Mouse (Mus musculus): Measurements from ENCODE around the gene Kng1. TPM values are rescaled to one million over a fixed set of nuclear protein-coding genes. Genes with fewer than 3 reads are reported as not detected.
A peak's percentile ranks its signal among the peaks of the same experiment; 100 is the strongest.

The Kng1 gene
- polyA plus RNA-seq, 1 experiment from 2014 or later, result 0.59 TPM

DNA sequence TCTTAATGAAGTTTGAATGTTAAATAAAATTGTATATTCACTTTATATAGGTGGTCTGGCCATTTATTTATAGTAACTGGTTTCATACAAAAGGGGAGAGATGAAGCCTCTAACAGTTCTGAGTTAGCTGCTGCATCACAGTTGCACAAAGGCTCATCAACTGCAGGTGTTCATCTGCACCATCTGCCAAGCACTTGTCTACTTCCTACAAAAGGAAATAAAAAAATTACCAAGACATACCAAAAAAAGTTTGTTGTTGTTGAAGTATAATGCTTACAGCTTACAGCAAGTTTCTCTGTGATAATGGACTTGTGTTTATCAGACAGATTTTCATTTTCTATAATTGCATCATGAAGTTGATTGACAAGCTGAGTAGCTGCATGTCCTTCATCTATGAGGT, 56.2 kb downstream of the Kng1 start:
- peaks cover 4% of the 10 kb centered on the region; the same call in 1 of the 2 replicates for H3K4me1 ChIP-seq (ENCODE audit: control insufficient read depth, insufficient read depth, low read length)
- H3K27ac ChIP-seq (ENCODE audit: low read length), result no peak overlapping the region
- ATAC-seq (ENCODE audit: insufficient number of reproducible peaks, insufficient read depth, low FRiP score, low read depth), result no peak
- no peaks in the 10 kb centered on the region for H3K9me3 ChIP-seq (ENCODE audit: control insufficient read depth, low read depth, low read length)
- no peak overlapping the region for H3K9ac ChIP-seq (replicated peaks; ENCODE audit: low read depth, low read length)
- H3K4me3 ChIP-seq (ENCODE audit: low read depth, low read length), result no peak overlapping the region
- H3K36me3 ChIP-seq (ENCODE audit: control insufficient read depth, insufficient read depth, low read length), result peaks cover 62% of the 10 kb centered on the region
- no peaks in the 10 kb centered on the region for H3K27me3 ChIP-seq (ENCODE audit: control insufficient read depth, insufficient read depth, low read length)
- H3K4me2 ChIP-seq (replicated peaks; ENCODE audit: low read depth, low read length), result no peak overlapping the region

DNA sequence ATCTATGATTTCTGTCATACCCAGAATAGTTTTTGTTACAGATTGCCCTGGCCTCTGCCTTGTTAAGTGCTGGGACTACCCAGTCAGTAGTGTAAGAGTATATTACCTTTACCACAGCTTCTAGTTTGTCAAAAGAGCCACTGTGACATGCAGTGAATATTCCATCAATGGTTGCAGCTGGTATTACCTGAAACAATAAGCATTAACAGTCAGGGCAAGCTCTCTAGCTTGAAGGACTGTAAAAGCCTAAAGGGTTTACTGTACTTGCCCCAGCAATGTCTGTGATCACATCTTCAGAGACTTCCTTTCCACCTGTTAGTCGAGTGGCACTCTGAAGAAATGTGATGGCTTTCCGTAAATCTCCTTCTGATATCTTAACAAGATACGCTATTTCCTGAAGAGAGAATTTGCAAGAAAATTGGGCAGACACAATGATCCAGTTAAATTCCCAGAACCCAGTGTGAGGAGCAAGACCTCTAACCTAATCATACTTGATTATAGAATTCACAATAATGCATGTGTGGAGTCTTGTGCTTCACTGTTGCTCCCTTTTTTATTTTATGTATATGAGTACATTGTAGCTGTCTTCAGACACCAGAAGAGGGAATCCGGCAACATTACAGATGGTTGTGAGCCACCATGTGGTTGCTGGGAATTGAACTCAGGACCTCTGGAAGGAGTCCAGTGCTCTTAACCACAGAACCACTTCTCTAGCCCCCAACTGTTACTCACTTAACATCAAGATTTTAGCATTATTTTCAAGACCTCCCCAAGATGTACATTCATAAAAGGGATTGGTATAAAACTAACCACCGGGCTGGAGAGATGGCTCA, 56.9 kb downstream of the Kng1 start:
- H3K4me3 ChIP-seq (ENCODE audit: low read depth, low read length), result no peak overlapping the region
- no peaks in the 10 kb centered on the region for H3K27me3 ChIP-seq (ENCODE audit: control insufficient read depth, insufficient read depth, low read length)
- no peak overlapping the region for H3K27ac ChIP-seq (ENCODE audit: low read length)
- no peak overlapping the region for H3K9ac ChIP-seq (replicated peaks; ENCODE audit: low read depth, low read length)
- ATAC-seq (ENCODE audit: insufficient number of reproducible peaks, insufficient read depth, low FRiP score, low read depth), result 0 out of 2 replicates have a peak, but pooled peaks have one; percentile 8
- H3K4me2 ChIP-seq (replicated peaks; ENCODE audit: low read depth, low read length), result no peak overlapping the region
- H3K4me1 ChIP-seq (ENCODE audit: control insufficient read depth, insufficient read depth, low read length), result peaks cover under 1% of the 10 kb centered on the region; the same call in 1 of the 2 replicates
- 67% methylated on average over 5 of the region's 5 CpGs for WGBS
- no peaks in the 10 kb centered on the region for H3K9me3 ChIP-seq (ENCODE audit: control insufficient read depth, low read depth, low read length)
- peaks cover 58% of the 10 kb centered on the region for H3K36me3 ChIP-seq (ENCODE audit: control insufficient read depth, insufficient read depth, low read length)

DNA sequence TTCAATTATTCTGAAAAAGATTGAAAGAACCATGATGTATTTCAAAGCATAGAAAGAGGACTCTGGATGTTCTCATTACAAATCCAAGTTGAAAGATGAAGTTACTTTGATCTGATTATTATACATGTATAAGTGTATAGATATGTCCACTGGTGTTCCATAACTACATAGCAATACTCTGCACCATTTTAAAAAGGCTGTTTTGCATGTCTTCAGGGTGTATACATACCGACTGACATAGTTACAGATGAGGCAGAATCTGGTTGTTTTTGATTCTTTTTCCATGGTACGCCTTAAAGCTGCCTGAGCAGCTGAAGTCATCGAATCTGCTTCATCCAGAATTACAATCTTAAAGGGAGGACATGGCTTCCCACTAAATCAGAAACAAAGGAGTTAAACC, 57.8 kb downstream of the Kng1 start:
- H3K36me3 ChIP-seq (ENCODE audit: control insufficient read depth, insufficient read depth, low read length), result peaks cover 55% of the 10 kb centered on the region
- ATAC-seq (ENCODE audit: insufficient number of reproducible peaks, insufficient read depth, low FRiP score, low read depth), result no peak
- WGBS, result 71% methylated on average over 3 of the region's 3 CpGs

DNA sequence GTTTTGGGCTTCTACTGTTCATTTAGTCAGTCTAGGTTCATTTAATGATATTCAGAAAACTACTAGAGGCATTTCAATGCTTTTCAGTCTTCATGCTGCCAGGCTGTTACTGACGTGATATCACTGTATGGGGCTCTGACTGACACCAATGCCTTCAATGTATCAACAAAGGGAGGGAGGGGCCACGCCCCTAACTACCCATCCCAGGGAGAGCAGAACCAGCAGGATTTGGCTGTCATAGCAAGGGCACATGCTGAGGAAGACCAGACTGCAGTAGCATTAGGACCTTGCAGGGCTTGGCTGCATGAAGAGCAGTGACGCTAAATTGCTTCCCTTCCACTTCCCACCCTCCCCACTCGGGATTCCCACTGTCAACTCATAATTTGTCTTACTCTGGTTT, 59.5 kb downstream of the Kng1 start:
- no peak overlapping the region for H3K9ac ChIP-seq (replicated peaks; ENCODE audit: low read depth, low read length)
- WGBS, result 49% methylated on average over 4 of the region's 4 CpGs
- no peak overlapping the region for H3K4me3 ChIP-seq (ENCODE audit: low read depth, low read length)
- no peaks in the 10 kb centered on the region for H3K9me3 ChIP-seq (ENCODE audit: control insufficient read depth, low read depth, low read length)
- no peaks in the 10 kb centered on the region for H3K27me3 ChIP-seq (ENCODE audit: control insufficient read depth, insufficient read depth, low read length)
- no peaks in the 10 kb centered on the region for H3K4me1 ChIP-seq (ENCODE audit: control insufficient read depth, insufficient read depth, low read length)
- no peak for ATAC-seq (ENCODE audit: insufficient number of reproducible peaks, insufficient read depth, low FRiP score, low read depth)
- peaks cover 50% of the 10 kb centered on the region for H3K36me3 ChIP-seq (ENCODE audit: control insufficient read depth, insufficient read depth, low read length)
- H3K4me2 ChIP-seq (replicated peaks; ENCODE audit: low read depth, low read length), result no peak overlapping the region
- no peak overlapping the region for H3K27ac ChIP-seq (ENCODE audit: low read length)

More for the DNA sequence above, 57.8 kb downstream of the Kng1 start:
- H3K9me3 ChIP-seq (ENCODE audit: control insufficient read depth, low read depth, low read length), result no peaks in the 10 kb centered on the region
- H3K4me1 ChIP-seq (ENCODE audit: control insufficient read depth, insufficient read depth, low read length), result no peaks in the 10 kb centered on the region
- no peak overlapping the region for H3K27ac ChIP-seq (ENCODE audit: low read length)
- no peak overlapping the region for H3K4me2 ChIP-seq (replicated peaks; ENCODE audit: low read depth, low read length)
- H3K27me3 ChIP-seq (ENCODE audit: control insufficient read depth, insufficient read depth, low read length), result no peaks in the 10 kb centered on the region
- no peak overlapping the region for H3K9ac ChIP-seq (replicated peaks; ENCODE audit: low read depth, low read length)
- H3K4me3 ChIP-seq (ENCODE audit: low read depth, low read length), result no peak overlapping the region

DNA sequence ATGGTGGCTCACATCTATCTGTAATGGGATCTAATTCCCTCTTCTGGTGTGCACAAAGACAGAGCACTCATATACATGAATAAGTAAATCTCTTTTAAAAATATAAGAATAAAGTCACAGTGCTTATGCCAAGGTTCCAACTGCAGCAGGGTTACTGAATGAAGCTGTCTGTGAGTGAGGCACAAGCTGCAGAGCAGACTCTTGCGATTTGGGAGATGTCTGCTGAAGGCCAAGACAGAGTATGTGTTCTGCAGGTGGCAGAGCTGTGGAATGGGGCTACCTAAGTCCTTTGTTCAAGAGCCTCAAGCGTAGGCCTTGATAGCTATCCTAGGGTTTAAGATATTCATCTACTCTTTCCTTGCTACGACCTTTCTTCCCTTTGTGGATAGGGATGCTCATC, 64.8 kb downstream of the Kng1 start:
- H3K36me3 ChIP-seq (ENCODE audit: control insufficient read depth, insufficient read depth, low read length), result peaks cover 28% of the 10 kb centered on the region
- ATAC-seq (ENCODE audit: insufficient number of reproducible peaks, insufficient read depth, low FRiP score, low read depth), result no peak
- 97% methylated on average over 3 of the region's 3 CpGs for WGBS
- H3K27me3 ChIP-seq (ENCODE audit: control insufficient read depth, insufficient read depth, low read length), result no peaks in the 10 kb centered on the region
- peaks cover 6% of the 10 kb centered on the region for H3K4me1 ChIP-seq (ENCODE audit: control insufficient read depth, insufficient read depth, low read length)
- no peak overlapping the region for H3K4me3 ChIP-seq (ENCODE audit: low read depth, low read length)
- no peak overlapping the region for H3K9ac ChIP-seq (replicated peaks; ENCODE audit: low read depth, low read length)
- H3K4me2 ChIP-seq (replicated peaks; ENCODE audit: low read depth, low read length), result no peak overlapping the region
- no peaks in the 10 kb centered on the region for H3K9me3 ChIP-seq (ENCODE audit: control insufficient read depth, low read depth, low read length)
- H3K27ac ChIP-seq (ENCODE audit: low read length), result no peak overlapping the region

DNA sequence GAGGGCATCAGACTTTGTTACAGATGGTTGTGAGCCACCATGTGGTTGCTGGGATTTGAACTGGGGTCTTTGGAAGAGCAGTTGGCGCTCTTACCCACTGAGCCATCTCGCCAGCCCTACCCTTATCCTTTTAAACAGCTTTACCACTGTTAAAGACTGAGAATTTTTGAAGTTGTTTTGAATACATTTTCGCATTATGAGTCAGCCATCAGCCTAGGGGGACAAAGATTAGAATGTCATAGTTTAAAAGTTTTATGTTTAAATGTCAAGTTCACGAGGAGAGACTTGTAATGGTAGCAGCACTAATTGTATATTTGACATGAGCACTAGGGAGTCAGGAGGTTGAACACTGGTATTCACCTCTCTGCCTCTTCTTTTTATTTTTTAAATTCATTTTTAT, 65.4 kb downstream of the Kng1 start:
- no peak for ATAC-seq (ENCODE audit: insufficient number of reproducible peaks, insufficient read depth, low FRiP score, low read depth)
- no peaks in the 10 kb centered on the region for H3K27me3 ChIP-seq (ENCODE audit: control insufficient read depth, insufficient read depth, low read length)
- H3K9ac ChIP-seq (replicated peaks; ENCODE audit: low read depth, low read length), result no peak overlapping the region
- no peaks in the 10 kb centered on the region for H3K9me3 ChIP-seq (ENCODE audit: control insufficient read depth, low read depth, low read length)
- peaks cover 25% of the 10 kb centered on the region for H3K36me3 ChIP-seq (ENCODE audit: control insufficient read depth, insufficient read depth, low read length)
- no peak overlapping the region for H3K27ac ChIP-seq (ENCODE audit: low read length)
- H3K4me3 ChIP-seq (ENCODE audit: low read depth, low read length), result no peak overlapping the region
- WGBS, result 92% methylated on average over 4 of the region's 4 CpGs
- H3K4me1 ChIP-seq (ENCODE audit: control insufficient read depth, insufficient read depth, low read length), result peaks cover 6% of the 10 kb centered on the region
- no peak overlapping the region for H3K4me2 ChIP-seq (replicated peaks; ENCODE audit: low read depth, low read length)

DNA sequence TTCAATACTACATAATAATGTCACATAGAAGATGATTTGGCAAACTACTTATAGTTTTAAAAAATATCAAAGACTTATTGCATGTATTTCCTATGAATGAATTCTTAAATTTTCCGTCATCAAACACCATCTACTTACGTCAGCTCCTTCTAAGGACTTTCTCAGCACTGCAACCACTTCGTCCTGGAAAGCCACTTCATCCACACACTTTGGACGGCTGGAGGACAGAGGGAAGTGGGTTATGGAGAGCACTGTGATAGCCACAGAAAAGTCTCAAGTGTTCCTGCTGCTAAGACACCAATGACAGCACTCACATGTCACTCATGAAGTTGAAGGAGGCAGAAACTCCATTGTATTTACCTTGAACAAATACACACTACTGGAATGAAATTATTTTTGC, 66.7 kb downstream of the Kng1 start:
- no peak for ATAC-seq (ENCODE audit: insufficient number of reproducible peaks, insufficient read depth, low FRiP score, low read depth)
- 94% methylated on average over 4 of the region's 4 CpGs for WGBS
- H3K9ac ChIP-seq (replicated peaks; ENCODE audit: low read depth, low read length), result no peak overlapping the region
- no peak overlapping the region for H3K27ac ChIP-seq (ENCODE audit: low read length)
- peaks cover 23% of the 10 kb centered on the region for H3K36me3 ChIP-seq (ENCODE audit: control insufficient read depth, insufficient read depth, low read length)
- H3K4me2 ChIP-seq (replicated peaks; ENCODE audit: low read depth, low read length), result no peak overlapping the region
- no peak overlapping the region for H3K4me3 ChIP-seq (ENCODE audit: low read depth, low read length)
- peaks cover 10% of the 10 kb centered on the region for H3K4me1 ChIP-seq (ENCODE audit: control insufficient read depth, insufficient read depth, low read length)
- no peaks in the 10 kb centered on the region for H3K9me3 ChIP-seq (ENCODE audit: control insufficient read depth, low read depth, low read length)
- no peaks in the 10 kb centered on the region for H3K27me3 ChIP-seq (ENCODE audit: control insufficient read depth, insufficient read depth, low read length)

DNA sequence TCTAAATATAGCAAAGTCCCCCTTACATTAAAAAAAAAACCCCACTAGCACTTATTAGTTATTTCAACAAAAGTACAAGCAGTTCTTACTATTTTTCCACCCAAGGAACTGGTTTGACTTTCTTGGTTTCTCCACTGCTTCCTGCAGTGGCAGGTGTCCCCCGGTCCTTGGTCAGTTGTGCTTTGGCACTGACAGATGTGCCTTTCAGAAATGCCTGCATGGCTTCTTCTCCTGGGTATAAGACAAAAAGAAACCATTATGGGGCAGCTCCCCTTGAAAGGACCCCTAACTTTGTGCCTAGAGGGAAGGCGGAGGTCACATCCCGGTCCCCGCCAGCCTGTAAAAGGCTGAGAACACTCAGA, 69.6 kb downstream of the Kng1 start:
- Histone ChIP-seq H3K27ac (ENCODE audit: low read length) (peak overlapping the region; percentile 98), H3K27me3 (ENCODE audit: control insufficient read depth, insufficient read depth, low read length) (no peaks in the 10 kb centered on the region), H3K4me2 (replicated peaks; ENCODE audit: low read depth, low read length) (peak overlapping the region; percentile 89), H3K4me3 (ENCODE audit: low read depth, low read length) (peak overlapping the region; percentile 60), H3K9me3 (ENCODE audit: control insufficient read depth, low read depth, low read length) (no peaks in the 10 kb centered on the region), H3K9ac (replicated peaks; ENCODE audit: low read depth, low read length) (peak overlapping the region; percentile 82), H3K36me3 (ENCODE audit: control insufficient read depth, insufficient read depth, low read length) (peaks cover 4% of the 10 kb centered on the region), H3K4me1 (ENCODE audit: control insufficient read depth, insufficient read depth, low read length) (peaks cover 10% of the 10 kb centered on the region)
- peak; percentile 17; the same call in 1 of the 2 replicates for ATAC-seq (ENCODE audit: insufficient number of reproducible peaks, insufficient read depth, low FRiP score, low read depth)
- WGBS, result 0% methylated on average over 4 of the region's 4 CpGs
